Mouse (Mus musculus) neutrophil, adult 5-6 weeks (primary cell): ENCODE measurements around the gene Krtap11-1. TPM values are rescaled to one million over a fixed set of nuclear protein-coding genes. Genes with fewer than 3 reads are reported as not detected.

Experiments
- ATAC-seq: fragments of 151-379, 151-347 bp; 2 replicates; pipeline ENCODE4 v1.8.0; 2017; ENCODE audit warnings: mild to moderate bottlenecking, moderate TSS enrichment; ENCODE audit not compliant: insufficient number of reproducible peaks, poor library complexity, low FRiP score, severe bottlenecking; ENCODE audit errors: extremely low read depth
- total RNA-seq: library from RNA; stranded (forward); fragments of 200-1000 nt; gene quantifications from 2 replicates; pipeline ENCODE4 v1.2.3, GENCODE M21; 2017

Krtap11-1 gene
- total RNA-seq, 1 experiment from 2014 or later: not detected

- no peak for ATAC-seq
These were observed 50.4 kb downstream of the Krtap11-1 start for GRCm38 (mm10) chr16:89520555-89520954.

Other genes starting within 250 kb of the Krtap11-1 start
- not detected in 2 replicates for gene Krtap21-1, start 167.3 kb downstream of the Krtap11-1 start, total RNA-seq
- not detected in 2 replicates for gene Krtap6-2, start 151.1 kb downstream of the Krtap11-1 start, total RNA-seq
- gene Krtap8-1, start 83.2 kb downstream of the Krtap11-1 start, total RNA-seq: not detected in 2 replicates
- gene Krtap7-1, start 62.9 kb downstream of the Krtap11-1 start, total RNA-seq: not detected in 2 replicates